Mouse (Mus musculus): ENCODE measurements around the gene Pick1. TPM values are rescaled to one million over a fixed set of nuclear protein-coding genes. Genes with fewer than 3 reads are reported as not detected.
"Not testable (repeated sequence)": the region's sequence is repeated elsewhere in the genome, so short reads cannot be mapped to it uniquely, and the experiment has no call there.

Gene Pick1
- total RNA-seq, 2 experiments from 2014 or later: 42.0 to 50.6 TPM

- peak; percentile 78 to 90 for DNase-seq (ENCODE audit: extremely low spot score in 1 of 2, low spot score in 1 of 2)
Measured at GRCm38 (mm10) chr15:79224685-79225084, 4.3 kb upstream of the Pick1 start.

DNA sequence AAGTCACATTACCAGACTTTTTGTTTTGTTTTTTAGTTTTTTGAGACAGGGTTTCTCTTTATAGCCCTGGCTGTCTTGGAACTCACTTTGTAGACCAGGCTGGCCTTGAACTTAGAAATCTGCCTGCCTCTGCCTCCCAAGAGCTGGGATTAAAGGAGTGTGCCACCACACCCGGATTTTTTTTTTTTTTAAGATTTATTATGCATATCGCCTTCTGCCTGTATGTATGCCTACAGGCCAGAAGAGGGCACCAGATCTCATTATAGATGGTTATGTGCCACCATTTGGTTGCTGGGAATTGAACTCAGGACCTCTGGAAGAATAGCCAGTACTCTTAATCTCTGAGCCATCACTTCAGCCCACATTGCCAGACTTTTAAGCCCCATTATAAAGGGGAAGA is 3.2 kb upstream of the Pick1 start:
- not testable (repeated sequence) for DNase-seq (ENCODE audit: extremely low spot score in 1 of 2, low spot score in 1 of 2)

- no peak for DNase-seq (ENCODE audit: extremely low spot score in 1 of 2, low spot score in 1 of 2)
Measured at GRCm38 (mm10) chr15:79235268-79235667, 6.3 kb downstream of the Pick1 start.

GRCm38 (mm10) chr15:79238036-79238435 is 9.1 kb downstream of the Pick1 start:
- no peak for DNase-seq (ENCODE audit: extremely low spot score in 1 of 2, low spot score in 1 of 2)

- DNase-seq (ENCODE audit: extremely low spot score in 1 of 2, low spot score in 1 of 2): no peak
Measured at GRCm38 (mm10) chr15:79242574-79243233, 13.7 kb downstream of the Pick1 start.

GRCm38 (mm10) chr15:79243234-79244042 is 14.5 kb downstream of the Pick1 start:
- DNase-seq (ENCODE audit: extremely low spot score in 1 of 2, low spot score in 1 of 2): peak; percentile 97 to 99

DNA sequence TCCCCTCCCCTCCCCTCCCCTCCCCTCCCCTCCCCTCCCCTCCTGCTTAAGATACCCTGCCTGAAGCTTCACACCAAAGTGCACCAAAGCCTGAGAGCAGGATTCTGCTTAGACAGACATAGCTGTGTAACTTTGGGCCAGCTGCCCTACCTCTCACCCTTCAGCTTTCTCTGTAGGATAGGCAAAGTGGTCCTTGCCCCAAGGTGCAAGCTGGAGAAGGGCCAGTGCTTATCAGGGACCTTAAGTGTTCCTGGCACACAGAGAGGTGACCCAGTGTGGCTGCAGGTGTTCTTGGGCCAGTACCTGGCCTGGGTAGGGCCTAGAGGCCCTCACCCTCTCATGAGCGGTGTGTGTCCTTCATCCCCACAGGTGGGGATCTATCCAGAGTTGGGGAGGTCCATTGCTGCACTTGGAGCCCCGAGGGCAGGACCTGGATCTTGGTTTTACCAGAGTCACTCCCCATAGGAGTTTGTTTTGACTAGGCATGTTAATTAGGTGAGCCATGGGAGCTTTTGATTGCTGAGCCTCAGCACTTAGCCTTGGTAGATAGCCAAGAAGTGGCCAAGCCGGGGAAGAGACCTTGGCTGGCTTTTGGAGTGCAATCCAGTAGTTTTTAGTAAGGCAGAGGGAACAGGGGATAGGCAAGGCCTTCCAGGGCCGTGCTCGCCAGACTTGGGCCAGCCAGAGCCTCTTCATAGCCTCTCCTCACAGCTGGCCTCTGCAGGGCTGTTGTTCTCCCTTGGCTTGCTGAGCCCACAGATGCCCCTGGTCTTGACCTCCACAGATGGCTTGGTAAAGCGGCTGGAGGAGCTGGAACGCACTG is 15.3 kb downstream of the Pick1 start:
- no peak for DNase-seq (ENCODE audit: extremely low spot score in 1 of 2, low spot score in 1 of 2)

DNA sequence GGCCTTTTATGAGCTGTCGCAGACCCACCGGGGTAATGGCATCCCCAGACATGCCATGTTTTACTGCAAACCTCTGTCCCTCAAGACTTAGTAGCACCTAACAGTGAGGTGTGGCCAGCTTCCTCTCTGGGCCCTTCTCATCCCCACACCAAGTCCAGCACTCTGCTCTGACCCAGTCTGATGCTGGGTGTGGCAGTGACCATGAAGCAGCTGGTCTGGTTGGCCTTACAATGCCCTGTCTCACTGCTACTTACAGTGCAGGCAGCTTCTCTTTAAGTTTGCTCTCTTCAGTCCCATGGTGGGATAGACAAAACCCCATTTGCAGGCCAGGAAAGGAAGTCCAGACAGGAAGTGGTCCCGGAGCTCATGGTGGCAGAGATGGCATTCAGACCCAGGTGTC is 16.3 kb downstream of the Pick1 start:
- no peak for DNase-seq (ENCODE audit: extremely low spot score in 1 of 2, low spot score in 1 of 2)

DNA sequence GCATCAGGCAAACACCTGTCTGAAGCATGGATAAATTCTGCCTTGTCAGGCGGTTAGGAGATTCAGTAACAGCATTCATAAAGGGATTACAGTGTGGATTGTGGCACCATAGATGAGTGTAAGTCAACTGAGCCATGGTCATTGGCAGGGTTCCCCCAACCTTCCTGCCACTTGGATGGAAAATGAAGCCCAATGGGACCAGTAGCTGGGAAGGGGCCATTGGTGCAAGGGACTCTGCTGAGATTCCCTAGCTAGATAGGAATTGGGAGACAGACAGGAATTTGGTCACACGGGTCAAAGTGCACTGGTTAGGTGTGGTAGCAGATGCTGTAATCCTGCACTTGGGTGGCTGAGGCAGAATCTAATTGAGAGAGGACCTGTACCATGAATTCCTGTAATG is 21.3 kb downstream of the Pick1 start:
- no peak for DNase-seq (ENCODE audit: extremely low spot score in 1 of 2, low spot score in 1 of 2)

- DNase-seq (ENCODE audit: extremely low spot score in 1 of 2, low spot score in 1 of 2): no peak
Measured at GRCm38 (mm10) chr15:79251168-79251567, 22.2 kb downstream of the Pick1 start.

DNA sequence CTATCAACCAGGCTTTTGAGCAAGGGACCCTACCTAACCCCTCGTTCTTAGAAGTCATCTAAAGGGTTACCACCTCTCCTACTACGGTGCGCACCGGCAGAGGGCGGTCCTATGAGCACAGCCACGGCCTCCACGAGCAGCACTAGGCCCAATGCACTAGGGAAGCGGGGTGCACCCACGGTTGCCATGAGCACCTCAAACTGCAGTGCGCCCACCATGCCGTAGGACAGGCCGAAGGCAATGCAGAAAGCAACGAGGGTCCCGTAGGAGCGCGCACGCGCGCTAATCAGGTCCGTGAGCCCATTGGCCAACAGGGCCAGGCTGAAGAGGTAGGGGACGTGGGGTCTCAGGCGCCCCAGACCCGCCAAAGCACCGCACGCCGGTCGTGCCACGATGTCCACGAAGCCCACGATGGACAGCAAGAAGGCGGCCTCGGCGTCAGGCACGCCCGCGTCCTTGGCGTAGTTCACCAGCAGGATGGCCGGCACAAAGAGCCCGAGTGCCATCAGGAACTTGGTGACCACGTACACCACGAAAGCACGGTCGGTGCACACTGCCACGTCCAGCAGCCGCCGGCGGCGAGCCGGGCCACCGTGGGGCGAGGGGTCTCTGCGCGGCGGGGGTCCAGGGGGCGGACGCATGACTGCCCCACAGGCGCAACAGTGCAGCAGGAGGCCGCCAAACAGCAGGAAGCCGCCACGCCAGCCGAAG is 23.0 kb downstream of the Pick1 start:
- DNase-seq (ENCODE audit: extremely low spot score in 1 of 2, low spot score in 1 of 2): peak in 1 of 2 experiments; percentile 40

DNA sequence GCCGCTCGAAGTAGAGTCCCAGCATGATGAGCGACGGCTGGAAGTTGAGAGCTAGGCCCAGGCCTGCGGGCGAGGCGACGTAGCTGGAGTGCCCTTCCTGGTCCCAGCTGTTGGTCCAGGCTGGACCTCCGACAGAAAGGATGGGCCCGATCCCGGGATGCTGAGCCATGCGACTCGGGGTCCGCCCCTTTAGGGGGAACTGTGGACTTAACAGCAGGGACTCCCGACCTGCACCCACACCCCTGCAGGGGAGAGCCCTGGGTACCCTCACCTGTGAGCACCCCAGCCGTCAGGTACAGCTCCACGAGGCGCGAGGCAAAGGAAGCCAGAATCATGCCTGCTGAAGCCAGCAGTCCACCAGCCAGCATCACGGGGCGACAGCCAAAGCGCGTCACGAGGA is 23.6 kb downstream of the Pick1 start:
- no peak for DNase-seq (ENCODE audit: extremely low spot score in 1 of 2, low spot score in 1 of 2)

- DNase-seq (ENCODE audit: extremely low spot score in 1 of 2, low spot score in 1 of 2): no peak
Measured at GRCm38 (mm10) chr15:79254661-79255060, 25.7 kb downstream of the Pick1 start, which contains the start of gene Slc16a8. TSS of gene Slc16a8 (minus strand) at chr15:79254761.

DNA sequence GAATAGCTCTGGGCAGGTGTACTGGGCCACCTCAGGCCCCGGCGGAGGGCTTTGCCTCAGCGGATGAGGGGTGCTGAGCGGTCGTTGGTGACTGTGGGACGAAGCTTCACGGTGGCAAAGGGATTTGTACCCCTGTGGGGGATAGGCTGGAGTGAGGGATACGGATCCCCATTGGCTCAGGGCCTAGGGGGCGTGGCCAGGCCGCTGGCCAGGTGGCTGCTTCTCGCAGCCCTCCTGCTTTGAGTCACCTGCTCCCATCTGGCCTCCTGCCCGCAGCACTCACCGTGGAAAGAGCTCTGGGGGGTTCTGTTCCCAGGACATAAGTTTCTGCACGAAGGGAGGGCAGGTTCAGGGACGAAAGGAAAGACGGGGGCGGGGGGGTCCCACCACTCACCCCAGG is 29.5 kb downstream of the Pick1 start:
- DNase-seq (ENCODE audit: extremely low spot score in 1 of 2, low spot score in 1 of 2): no peak

GRCm38 (mm10) chr15:79261095-79261725 is 32.2 kb downstream of the Pick1 start:
- no peak for DNase-seq (ENCODE audit: extremely low spot score in 1 of 2, low spot score in 1 of 2)

GRCm38 (mm10) chr15:79261757-79262156 is 32.8 kb downstream of the Pick1 start:
- DNase-seq (ENCODE audit: extremely low spot score in 1 of 2, low spot score in 1 of 2): no peak

DNA sequence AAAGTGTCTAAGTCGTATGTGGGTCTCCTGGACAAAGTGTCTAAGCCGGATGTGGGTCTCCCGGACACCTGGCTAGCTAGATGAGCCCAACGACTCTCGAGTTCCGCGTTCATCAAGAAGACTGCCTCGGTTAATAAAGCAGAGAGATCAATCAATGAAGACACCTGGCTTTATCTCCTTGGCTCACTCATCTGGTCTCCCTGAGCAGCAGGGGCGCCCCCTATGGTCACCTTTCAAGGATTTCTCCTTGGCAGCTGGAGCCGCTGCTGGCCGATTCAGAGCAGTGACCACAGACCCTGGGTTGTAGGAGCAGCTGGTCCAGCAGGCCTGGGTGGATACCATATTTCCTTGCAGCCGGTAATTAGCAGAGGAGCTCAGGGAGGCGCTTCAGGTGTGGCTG is 33.4 kb downstream of the Pick1 start:
- no peak for DNase-seq (ENCODE audit: extremely low spot score in 1 of 2, low spot score in 1 of 2)

GRCm38 (mm10) chr15:79262786-79263309 is 33.9 kb downstream of the Pick1 start:
- DNase-seq (ENCODE audit: extremely low spot score in 1 of 2, low spot score in 1 of 2): no peak

- no peak for DNase-seq (ENCODE audit: extremely low spot score in 1 of 2, low spot score in 1 of 2)
Measured at GRCm38 (mm10) chr15:79263726-79264125, 34.8 kb downstream of the Pick1 start.

GRCm38 (mm10) chr15:79265384-79265783 is 36.4 kb downstream of the Pick1 start:
- DNase-seq (ENCODE audit: extremely low spot score in 1 of 2, low spot score in 1 of 2): no peak

Measured in layer of hippocampus, postnatal 25 days (tissue).